Mouse (Mus musculus): ENCODE data around the gene Prss36.

DNA sequence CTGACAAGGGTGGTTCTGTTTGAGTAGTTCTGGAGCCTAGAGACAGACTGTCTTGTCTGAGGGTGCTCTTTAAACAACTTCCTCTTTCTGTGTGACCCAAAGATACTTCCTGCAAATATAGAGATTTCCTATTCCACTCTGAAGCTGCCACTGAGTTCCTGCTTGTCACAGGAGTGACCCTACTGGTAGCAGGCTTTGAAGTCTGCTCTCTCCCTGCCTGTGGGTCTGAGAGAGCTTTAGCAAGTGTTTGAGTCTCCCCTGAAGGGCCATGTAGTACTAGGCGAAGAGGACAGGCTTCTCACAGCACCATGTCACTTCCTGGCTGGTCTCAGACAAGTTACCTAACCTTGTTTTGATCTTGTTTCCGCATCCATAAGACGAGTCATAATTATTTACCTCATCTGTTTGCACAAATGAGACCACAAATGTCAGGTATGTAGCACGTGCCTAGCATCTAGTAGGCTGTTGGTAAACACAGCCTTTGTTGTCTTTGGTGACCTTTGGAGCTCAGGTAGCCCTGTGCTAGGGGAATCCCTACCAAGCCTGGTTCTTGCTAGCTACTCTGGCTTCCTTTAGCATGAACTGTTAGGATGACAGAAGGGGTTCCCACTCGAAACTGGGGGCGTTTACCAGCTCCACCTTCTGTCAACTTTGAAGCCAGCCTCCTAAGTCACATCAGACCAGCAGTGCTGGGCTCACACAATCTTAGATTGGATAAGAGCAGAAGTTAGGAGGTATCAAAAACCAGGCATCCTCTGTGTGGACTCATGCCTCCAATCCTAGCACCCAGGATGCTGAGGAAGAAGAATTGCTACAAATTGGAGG, 23.9 kb downstream of the Prss36 start:
- TF ChIP-seq MAFK (IDR thresholded peaks at IDR 0.05; ENCODE audit: borderline replicate concordance, low read depth, low read length) (no peak), ETS1 (IDR thresholded peaks at IDR 0.05; ENCODE audit: low read depth, low read length) (no peak), MAZ (IDR thresholded peaks at IDR 0.05; ENCODE audit: low read depth, low read length) (no peak)

Measured in MEL (cell line).